Mouse (Mus musculus): ENCODE data around the gene Anks3. TPM values are rescaled to one million over a fixed set of nuclear protein-coding genes. Genes with fewer than 3 reads are reported as not detected.

Gene Anks3
- polyA plus RNA-seq, 1 experiment: 77.5 TPM

GRCm38 (mm10) chr16:4927967-4928366 lies 36.0 kb downstream of the Anks3 start:
- DNase-seq (ENCODE audit: low spot score): no peak

GRCm38 (mm10) chr16:4923996-4924395 lies 40.0 kb downstream of the Anks3 start:
- DNase-seq (ENCODE audit: low spot score): no peak

GRCm38 (mm10) chr16:4922481-4922880 lies 41.5 kb downstream of the Anks3 start:
- DNase-seq (ENCODE audit: low spot score): no peak

- no peak for DNase-seq (ENCODE audit: low spot score)
Measured at GRCm38 (mm10) chr16:4920556-4920955, 43.4 kb downstream of the Anks3 start.

- no peak for DNase-seq (ENCODE audit: low spot score)
Measured at GRCm38 (mm10) chr16:4916608-4917007, 47.4 kb downstream of the Anks3 start.

- DNase-seq (ENCODE audit: low spot score): no peak
Measured at GRCm38 (mm10) chr16:4915931-4916330, 48.1 kb downstream of the Anks3 start.

GRCm38 (mm10) chr16:4913783-4914735 lies 49.9 kb downstream of the Anks3 start:
- DNase-seq (ENCODE audit: low spot score): peak; percentile 56

- DNase-seq (ENCODE audit: low spot score): no peak
Measured at GRCm38 (mm10) chr16:4912907-4913782, 50.9 kb downstream of the Anks3 start.

- DNase-seq (ENCODE audit: low spot score): no peak
Measured at GRCm38 (mm10) chr16:4912074-4912648, 51.8 kb downstream of the Anks3 start.

- DNase-seq (ENCODE audit: low spot score): no peak
Measured at GRCm38 (mm10) chr16:4910758-4911157, 53.2 kb downstream of the Anks3 start.

GRCm38 (mm10) chr16:4909745-4910144 lies 54.3 kb downstream of the Anks3 start:
- no peak for DNase-seq (ENCODE audit: low spot score)

GRCm38 (mm10) chr16:4907972-4908371 lies 56.0 kb downstream of the Anks3 start:
- no peak for DNase-seq (ENCODE audit: low spot score)

- no peak for DNase-seq (ENCODE audit: low spot score)
Measured at GRCm38 (mm10) chr16:4907386-4907785, 56.6 kb downstream of the Anks3 start.

GRCm38 (mm10) chr16:4906559-4906958 lies 57.4 kb downstream of the Anks3 start:
- no peak for DNase-seq (ENCODE audit: low spot score)

GRCm38 (mm10) chr16:4905591-4905990 lies 58.4 kb downstream of the Anks3 start:
- DNase-seq (ENCODE audit: low spot score): no peak

GRCm38 (mm10) chr16:4904878-4905277 lies 59.1 kb downstream of the Anks3 start:
- DNase-seq (ENCODE audit: low spot score): no peak

- DNase-seq (ENCODE audit: low spot score): no peak
Measured at GRCm38 (mm10) chr16:4903491-4904102, 60.4 kb downstream of the Anks3 start.

- DNase-seq (ENCODE audit: low spot score): no peak
Measured at GRCm38 (mm10) chr16:4902390-4902789, 61.6 kb downstream of the Anks3 start.

- DNase-seq (ENCODE audit: low spot score): no peak
Measured at GRCm38 (mm10) chr16:4901167-4901566, 62.8 kb downstream of the Anks3 start.

GRCm38 (mm10) chr16:4899711-4900110 lies 64.3 kb downstream of the Anks3 start:
- no peak for DNase-seq (ENCODE audit: low spot score)

- DNase-seq (ENCODE audit: low spot score): no peak
Measured at GRCm38 (mm10) chr16:4898881-4899280, 65.1 kb downstream of the Anks3 start.

All from urinary bladder, adult 2 months (tissue).